Comparison of ENCODE assay signal across 13 mouse cellular contexts in genomic region chr5:97192656-97193055, GRCm38 (mm10).
"Had no signal": no experiment of that assay in that cellular context is flagged by ENCODE, and none has a peak within 500 bp of the region (broad histone marks: within the 10 kb centered on the region; RNA-seq: fewer than 3 reads in every experiment).

No protein-coding gene starts in this region.

- H3K4me1 ChIP-seq: liver, embryonic 13.5 days had no signal

- H3K36me3 ChIP-seq: limb, embryonic 12.5 days; liver, embryonic 13.5 days; midbrain, embryonic 13.5 days had no signal

- H3K4me2 ChIP-seq: limb, embryonic 12.5 days; liver, embryonic 13.5 days; midbrain, embryonic 13.5 days had no signal

- H3K4me3 ChIP-seq: layer of hippocampus, adult 2 months; limb, embryonic 12.5 days; liver, embryonic 13.5 days; midbrain, embryonic 13.5 days had no signal

- DNase-seq: kidney, postnatal 10 days; kidney, postnatal 4 days; liver; liver, embryonic 13.5 days; liver, postnatal 0 days; lung, postnatal 36 days; right cerebral cortex, postnatal 14 days; thymus, adult 2 months; thymus, postnatal 25 days had no signal

- H3K9me3 ChIP-seq: limb, embryonic 12.5 days; liver, embryonic 13.5 days; midbrain, embryonic 13.5 days had no signal

- H3K27me3 ChIP-seq: limb, embryonic 12.5 days; liver, embryonic 13.5 days; midbrain, embryonic 13.5 days had no signal

- H3K27ac ChIP-seq: layer of hippocampus, adult 2 months; limb, embryonic 12.5 days; liver, embryonic 13.5 days; midbrain, embryonic 13.5 days; stomach, postnatal 0 days had no signal

- H3K9ac ChIP-seq: limb, embryonic 12.5 days; liver, embryonic 13.5 days; liver, postnatal 0 days; midbrain, embryonic 13.5 days had no signal

- ATAC-seq: liver, postnatal 0 days; midbrain, embryonic 13.5 days had no signal
